Mouse (Mus musculus) megakaryocyte, embryonic 14.5 days (primary cell): ENCODE measurements around the gene Gm20388. TPM values are rescaled to one million over a fixed set of nuclear protein-coding genes. Genes with fewer than 3 reads are reported as not detected.

Source experiments
- H3K27me3 ChIP-seq: replicated peaks from 2 replicates; pipeline ENCODE3; 2012; ENCODE audit warnings: inconsistent platforms
- H3K36me3 ChIP-seq: replicated peaks from 2 replicates; pipeline ENCODE3; 2012; ENCODE audit warnings: low read length, inconsistent platforms, mixed read lengths
- H3K4me1 ChIP-seq: 2 replicates; pipeline ENCODE4 v1.6.1; 2012; ENCODE audit warnings: inconsistent platforms
- H3K4me3 ChIP-seq: replicated peaks from 2 replicates; pipeline ENCODE3; 2012; ENCODE audit warnings: moderate library complexity, mild to moderate bottlenecking, inconsistent platforms
- H3K9me3 ChIP-seq: 2 replicates; pipeline ENCODE4 v1.6.1; 2012; ENCODE audit warnings: inconsistent platforms
- FLI1 ChIP-seq: IDR thresholded peaks from 2 replicates; pipeline ENCODE4 v1.6.1; 2012; ENCODE audit warnings: low read length, inconsistent platforms, mixed read lengths
- GATA1 ChIP-seq: IDR thresholded peaks from 3 replicates; pipeline ENCODE4 v1.6.1; 2012; ENCODE audit warnings: mixed read lengths, low read length, inconsistent platforms, borderline replicate concordance
- polyA plus RNA-seq: library from polyadenylated mRNA; stranded (reverse); fragments of >175 nt; gene quantifications from 2 replicates; pipeline ENCODE4 v1.2.3, GENCODE M21; 2012; ENCODE audit warnings: low replicate concordance; ENCODE audit not compliant: insufficient read depth

Gene Gm20388
- polyA plus RNA-seq, 1 experiment = 111 TPM

DNA sequence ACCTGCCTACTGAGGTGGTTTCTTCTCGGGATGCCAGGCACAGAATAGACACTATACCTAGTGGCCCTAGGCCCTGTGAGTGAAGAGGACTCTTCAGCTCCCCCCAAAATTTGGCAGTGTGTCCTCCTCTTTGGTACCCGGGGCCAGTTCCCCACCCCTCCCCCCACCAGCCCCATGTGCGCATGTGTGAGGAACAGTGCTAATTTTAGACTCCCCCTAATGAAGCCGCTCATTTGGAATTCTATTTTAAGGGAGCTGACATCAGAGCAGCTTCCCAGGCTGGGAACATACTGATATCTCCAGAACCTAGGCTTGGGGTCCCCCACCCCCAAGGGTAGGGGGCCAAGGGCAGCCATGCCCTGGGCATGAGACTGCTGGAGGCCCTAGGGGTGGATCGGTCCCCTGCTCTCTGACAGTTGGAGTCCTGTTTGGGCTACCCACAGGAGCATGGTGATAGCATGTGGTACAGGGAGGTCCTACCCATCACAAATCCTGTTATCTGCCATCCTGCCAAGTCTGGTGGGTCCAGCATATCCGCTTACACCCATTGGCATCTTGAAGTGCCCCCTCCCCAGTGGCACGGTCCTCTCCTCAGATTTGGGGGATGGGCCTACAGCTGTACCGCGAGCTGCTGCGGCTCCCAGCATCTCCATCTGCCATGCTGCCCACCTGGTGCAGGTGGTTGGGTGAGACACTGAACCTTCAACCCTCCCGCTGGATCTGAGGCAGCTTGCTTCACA lies 640.5 kb downstream of the Gm20388 start:
- H3K4me1 ChIP-seq = peaks cover 100% of the 10 kb centered on the region
- peak overlapping the region; percentile 33 for H3K4me3 ChIP-seq
- TF ChIP-seq FLI1 = no peak
- TF ChIP-seq GATA1 = no peak
- H3K9me3 ChIP-seq = no peaks in the 10 kb centered on the region
- no peaks in the 10 kb centered on the region for H3K27me3 ChIP-seq
- H3K36me3 ChIP-seq = peaks cover 99% of the 10 kb centered on the region

DNA sequence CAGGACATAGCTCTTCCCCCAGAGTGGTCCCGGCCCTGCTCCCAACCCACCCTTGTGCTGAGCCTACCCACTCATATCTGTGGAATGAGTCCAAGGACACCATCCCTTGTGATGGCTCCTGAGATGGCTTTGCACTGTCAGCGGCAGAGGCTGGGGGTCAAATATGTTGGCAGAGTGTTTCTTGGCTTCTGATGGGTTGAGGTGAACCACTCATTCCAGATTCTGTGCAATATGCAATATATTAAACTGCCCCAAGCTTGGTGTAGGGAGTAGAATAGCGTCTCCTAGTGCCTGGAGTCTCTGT lies 641.0 kb downstream of the Gm20388 start:
- Histone ChIP-seq H3K27me3 (no peaks in the 10 kb centered on the region), H3K9me3 (no peaks in the 10 kb centered on the region), H3K4me3 (peak overlapping the region; percentile 12), H3K4me1 (peaks cover 100% of the 10 kb centered on the region), H3K36me3 (peaks cover 99% of the 10 kb centered on the region)
- TF ChIP-seq FLI1 (no peak), GATA1 (no peak)

DNA sequence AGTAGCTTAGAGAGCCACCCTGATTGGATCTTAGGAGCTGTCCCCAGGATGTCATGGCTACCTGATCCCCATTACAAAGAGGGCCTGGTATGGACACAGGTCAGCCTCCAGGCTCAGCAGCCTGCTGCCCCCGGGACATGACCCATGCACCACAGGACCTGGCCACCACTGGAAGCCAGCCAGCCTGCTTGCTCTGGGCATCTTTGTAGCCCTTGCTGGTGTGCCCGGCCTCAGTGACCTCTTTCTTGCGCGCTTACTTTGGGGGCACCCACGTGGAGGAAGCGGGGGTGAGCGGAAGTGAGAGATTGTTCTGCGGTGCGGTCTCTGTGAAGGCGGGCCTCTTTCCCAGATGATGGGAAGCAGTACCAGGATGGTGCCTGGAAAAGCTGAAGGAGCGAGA lies 641.9 kb downstream of the Gm20388 start:
- Histone ChIP-seq H3K27me3 (no peaks in the 10 kb centered on the region), H3K36me3 (peaks cover 99% of the 10 kb centered on the region), H3K4me3 (peak overlapping the region; percentile 29), H3K9me3 (no peaks in the 10 kb centered on the region), H3K4me1 (peaks cover 100% of the 10 kb centered on the region)
- TF ChIP-seq FLI1 (no peak), GATA1 (no peak)

DNA sequence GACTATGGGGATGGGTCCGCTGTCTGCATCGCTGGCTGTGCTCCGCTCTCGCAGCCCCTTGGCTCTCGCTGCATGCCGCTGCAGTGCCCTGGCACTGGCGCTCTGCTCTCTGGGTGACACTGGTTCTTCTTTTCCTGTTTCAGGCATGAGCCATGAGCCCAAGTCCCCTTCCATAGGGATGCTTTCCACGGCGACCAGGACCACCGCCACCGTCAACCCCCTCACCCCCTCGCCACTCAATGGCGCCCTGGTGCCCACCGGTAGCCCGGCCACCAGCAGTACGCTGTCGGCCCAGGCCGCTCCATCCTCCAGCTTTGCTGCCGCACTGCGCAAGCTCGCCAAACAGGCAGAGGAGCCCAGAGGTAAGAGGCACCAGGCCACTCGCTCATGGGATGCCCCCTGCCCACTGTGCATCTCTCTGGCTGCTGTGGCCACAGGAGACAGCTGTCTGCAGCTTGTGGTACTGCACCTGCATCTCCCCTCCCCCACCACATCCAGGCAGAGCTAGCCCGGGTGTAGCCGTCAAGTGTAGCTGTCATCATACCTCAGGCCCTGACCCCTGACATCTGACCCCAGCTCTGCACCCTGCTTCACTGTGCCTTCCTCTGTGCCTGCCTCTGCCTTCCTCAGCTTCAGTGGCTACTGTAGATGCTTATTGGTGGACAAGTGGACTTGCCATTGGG lies 642.9 kb downstream of the Gm20388 start:
- Histone ChIP-seq H3K4me3 (peak overlapping the region; percentile 79), H3K27me3 (no peaks in the 10 kb centered on the region), H3K4me1 (peaks cover 100% of the 10 kb centered on the region), H3K36me3 (peaks cover 99% of the 10 kb centered on the region), H3K9me3 (no peaks in the 10 kb centered on the region)
- TF ChIP-seq FLI1 = no peak
- no peak for TF ChIP-seq GATA1

DNA sequence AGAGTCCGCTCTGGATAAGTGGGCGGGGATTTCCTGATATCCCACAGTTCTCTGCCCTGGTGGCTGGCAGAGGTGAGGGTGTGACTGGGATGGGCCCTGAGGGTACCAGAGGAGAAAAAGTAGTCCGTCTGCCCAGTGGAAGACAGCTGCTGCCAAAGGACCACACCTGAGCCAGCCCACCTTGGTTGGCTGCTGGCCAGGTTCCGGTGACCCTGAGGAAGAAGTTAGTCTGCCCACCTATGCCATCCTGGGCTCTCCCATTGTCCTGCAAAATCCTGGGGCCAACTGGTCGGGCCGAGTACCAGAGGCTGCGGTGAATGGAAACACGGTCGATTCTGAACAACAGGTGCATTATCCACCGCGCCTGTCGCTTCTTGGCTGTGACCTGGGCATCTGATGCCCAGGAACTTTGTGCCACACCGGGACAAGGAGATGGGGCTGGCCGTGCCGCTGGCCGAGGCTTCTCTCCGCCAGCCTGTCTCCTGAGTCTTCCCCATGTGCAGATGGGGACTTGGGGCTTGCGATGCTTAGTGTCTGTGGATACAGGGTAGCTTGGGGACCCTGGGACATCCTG lies 643.9 kb downstream of the Gm20388 start:
- no peak for TF ChIP-seq GATA1
- no peak for TF ChIP-seq FLI1
- H3K9me3 ChIP-seq = no peaks in the 10 kb centered on the region
- H3K4me3 ChIP-seq = no peak overlapping the region
- H3K4me1 ChIP-seq = peaks cover 100% of the 10 kb centered on the region
- no peaks in the 10 kb centered on the region for H3K27me3 ChIP-seq
- peaks cover 100% of the 10 kb centered on the region for H3K36me3 ChIP-seq

DNA sequence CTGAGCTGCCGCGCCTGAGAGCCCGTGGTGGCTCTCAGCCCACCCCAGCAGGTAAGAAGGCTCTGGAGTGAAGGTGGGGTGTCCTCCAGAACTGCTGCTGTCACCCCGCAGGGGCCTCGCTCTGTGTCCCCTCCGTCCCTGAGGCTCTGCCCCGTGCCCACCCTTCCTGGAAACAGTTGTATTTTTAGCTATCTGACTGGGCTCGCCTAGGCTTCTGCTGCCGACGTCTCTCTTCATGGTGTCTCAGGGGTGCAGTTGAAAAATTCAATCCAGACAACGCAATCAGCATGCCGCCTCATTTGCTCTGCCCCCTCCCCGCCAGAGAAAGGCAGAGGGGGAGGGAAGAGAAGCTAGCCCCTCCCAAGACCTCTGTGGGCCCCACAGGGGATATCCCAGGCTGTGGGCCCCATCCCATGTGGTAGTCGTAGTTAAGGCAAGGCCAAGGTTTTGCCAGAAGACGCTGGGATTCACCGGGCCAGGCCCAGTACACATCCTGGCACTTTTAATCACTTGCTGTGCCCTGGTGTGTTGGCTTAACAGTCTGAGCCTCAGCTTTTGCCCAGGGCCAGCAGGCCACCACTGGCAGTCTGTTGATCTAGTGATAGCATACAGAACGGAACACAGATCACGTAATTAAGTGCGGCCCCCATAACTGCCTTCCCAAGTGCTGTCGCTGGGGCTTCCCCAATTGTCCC lies 645.7 kb downstream of the Gm20388 start:
- Histone ChIP-seq H3K4me3 (peak overlapping the region; percentile 53), H3K4me1 (peaks cover 100% of the 10 kb centered on the region), H3K36me3 (peaks cover 100% of the 10 kb centered on the region), H3K9me3 (no peaks in the 10 kb centered on the region), H3K27me3 (no peaks in the 10 kb centered on the region)
- TF ChIP-seq GATA1 (no peak), FLI1 (no peak)

DNA sequence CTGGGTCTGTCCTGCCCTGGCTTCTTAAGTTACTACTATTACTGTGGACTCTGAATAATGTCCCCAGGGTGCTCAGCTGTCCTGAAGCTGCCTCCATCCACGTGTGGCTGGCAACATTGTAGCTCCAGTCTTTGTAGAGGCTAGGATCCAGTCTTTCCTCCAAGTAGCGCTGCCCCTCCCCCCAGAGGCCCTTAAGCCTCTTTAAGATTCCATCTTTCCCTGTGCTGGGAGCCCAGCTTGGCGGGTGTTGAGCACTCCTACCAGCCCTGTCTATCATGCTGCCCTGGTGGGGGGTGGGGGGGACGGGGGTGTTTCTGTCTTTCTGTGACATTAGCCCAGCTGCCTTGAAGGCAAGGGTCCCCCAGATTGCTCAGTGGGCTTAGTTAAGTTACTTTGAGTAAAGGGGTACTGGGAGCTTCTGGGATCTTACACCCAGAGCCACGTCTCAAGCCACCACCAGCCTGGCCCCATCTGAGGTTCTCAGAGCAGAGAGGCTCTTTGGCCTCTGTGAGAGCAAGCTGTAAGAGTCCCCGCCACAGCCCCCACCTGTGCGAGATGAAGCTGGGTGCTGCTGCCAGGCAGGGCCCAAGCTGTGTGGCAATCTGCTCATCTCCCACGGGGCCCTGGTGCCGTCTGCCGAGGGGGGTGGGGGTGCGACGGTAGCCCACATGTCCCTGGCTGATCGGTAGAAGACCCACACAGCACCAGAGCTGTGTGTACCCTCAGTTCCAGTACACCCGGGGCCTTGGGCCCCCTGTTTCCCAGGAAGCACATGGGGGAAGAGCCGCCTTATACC lies 646.7 kb downstream of the Gm20388 start:
- H3K4me1 ChIP-seq = peaks cover 100% of the 10 kb centered on the region
- no peaks in the 10 kb centered on the region for H3K27me3 ChIP-seq
- H3K9me3 ChIP-seq = no peaks in the 10 kb centered on the region
- H3K4me3 ChIP-seq = no peak overlapping the region
- TF ChIP-seq GATA1 (no peak), FLI1 (no peak)
- peaks cover 100% of the 10 kb centered on the region for H3K36me3 ChIP-seq

DNA sequence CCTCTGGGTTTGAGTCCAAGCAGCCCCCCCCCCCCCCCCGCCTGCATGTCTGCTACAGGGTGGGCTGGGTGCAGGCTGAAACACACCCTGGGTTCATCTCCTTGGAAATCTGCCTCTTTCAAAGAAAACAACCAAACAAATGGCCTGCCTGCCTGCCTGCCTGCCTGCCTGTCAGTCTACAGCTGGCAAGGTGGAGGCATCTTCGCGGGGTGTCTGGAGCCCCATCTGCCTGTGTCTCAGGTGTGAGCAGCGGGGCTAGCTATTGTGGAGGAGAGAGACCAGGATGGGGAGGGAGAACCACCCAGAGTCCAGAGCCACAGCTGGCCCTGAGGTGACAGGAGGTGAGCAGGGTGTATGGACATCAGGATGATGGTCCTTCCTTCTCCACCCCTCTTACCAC lies 647.5 kb downstream of the Gm20388 start:
- Histone ChIP-seq H3K36me3 (peaks cover 100% of the 10 kb centered on the region), H3K4me1 (peaks cover 100% of the 10 kb centered on the region), H3K9me3 (no peaks in the 10 kb centered on the region), H3K27me3 (no peaks in the 10 kb centered on the region), H3K4me3 (peak overlapping the region; percentile 72)
- TF ChIP-seq GATA1 (no peak), FLI1 (no peak)

DNA sequence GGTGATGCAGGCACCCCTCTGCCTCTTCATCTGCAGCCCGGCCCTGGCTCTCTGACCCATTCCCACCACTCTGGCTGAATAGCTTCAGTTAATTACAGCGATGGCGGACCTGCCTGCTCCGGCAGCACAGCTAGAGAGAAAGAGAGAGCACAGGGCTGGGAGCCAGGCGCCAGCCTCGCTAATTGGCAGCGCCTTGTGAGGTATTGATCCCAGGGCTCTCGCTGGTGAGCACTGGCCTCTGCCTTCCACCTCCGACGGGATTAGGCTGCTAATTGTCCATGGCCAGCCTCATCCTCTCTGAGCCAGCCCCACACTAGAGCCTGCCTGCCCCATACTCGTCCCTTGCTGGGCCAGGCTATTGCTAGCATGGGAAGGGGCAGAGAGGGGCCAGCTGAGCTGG lies 649.0 kb downstream of the Gm20388 start:
- Histone ChIP-seq H3K4me1 (peaks cover 100% of the 10 kb centered on the region), H3K36me3 (peaks cover 100% of the 10 kb centered on the region), H3K4me3 (peak overlapping the region; percentile 9), H3K27me3 (no peaks in the 10 kb centered on the region), H3K9me3 (no peaks in the 10 kb centered on the region)
- TF ChIP-seq FLI1 (no peak), GATA1 (no peak)

DNA sequence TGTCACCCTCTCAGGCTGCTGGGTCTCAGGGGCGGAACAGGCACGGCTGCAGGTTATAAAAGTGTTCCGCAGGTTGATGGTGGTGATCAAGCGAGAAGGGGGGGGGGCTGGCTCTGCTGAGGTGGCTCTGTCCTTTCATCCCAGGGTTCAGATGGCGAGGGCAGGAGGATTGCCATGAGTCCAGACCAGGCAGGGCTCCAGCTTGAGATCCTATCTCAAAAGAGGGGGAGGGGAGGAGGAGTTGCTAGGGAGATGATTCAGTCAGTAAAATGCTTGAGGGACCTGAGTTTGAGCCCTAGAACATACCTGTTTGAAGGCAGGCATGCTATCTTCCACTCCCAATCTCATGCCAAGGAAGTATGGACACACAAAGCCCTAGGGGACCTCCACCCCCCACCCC lies 649.9 kb downstream of the Gm20388 start:
- TF ChIP-seq GATA1 (no peak), FLI1 (no peak)
- Histone ChIP-seq H3K9me3 (no peaks in the 10 kb centered on the region), H3K36me3 (peaks cover 100% of the 10 kb centered on the region), H3K4me1 (peaks cover 100% of the 10 kb centered on the region), H3K4me3 (peak overlapping the region; percentile 48), H3K27me3 (no peaks in the 10 kb centered on the region)
